Mouse (Mus musculus) MEL (cell line): ENCODE results near the gene Mrpl43.

Experiments used
- CTCF ChIP-seq, 3 experiments: IDR thresholded peaks in 2 of 3; conservative IDR thresholded peaks in 1 of 3; 2 replicates each; pipeline ENCODE4 v1.5.1; 2011 to 2012; ENCODE audit warnings: low read length in 3 of 3, low read depth in 2 of 3, mild to moderate bottlenecking in 2 of 3, improper control_type of control experiment in 1 of 3, inconsistent platforms in 1 of 3, mixed read lengths in 1 of 3, moderate library complexity in 1 of 3; ENCODE audit not compliant: control insufficient read depth in 1 of 3, insufficient read depth in 1 of 3, poor library complexity in 1 of 3, severe bottlenecking in 1 of 3
- NELFE ChIP-seq: IDR thresholded peaks from 2 replicates; pipeline ENCODE4 v1.6.1; 2011; ENCODE audit warnings: low read depth, low read length, improper control_type of control experiment
- POLR2AphosphoS2 ChIP-seq: IDR thresholded peaks from 2 replicates; pipeline ENCODE4 v1.6.1; 2011; ENCODE audit warnings: low read length, improper control_type of control experiment

GRCm38 (mm10) chr19:45029571-45029970, 23.3 kb upstream of the Mrpl43 start:
- TF ChIP-seq CTCF (IDR thresholded peaks at IDR 0.05 in 2 of 3, conservative IDR thresholded peaks at IDR 0.05 in 1 of 3; ENCODE audit: control insufficient read depth in 1 of 3, insufficient read depth in 1 of 3, low read depth in 2 of 3, low read length in 3 of 3, poor library complexity in 1 of 3, severe bottlenecking in 1 of 3) (no peak), NELFE (no peak), POLR2AphosphoS2 (no peak)
